Mouse (Mus musculus) liver, adult (tissue): Measurements from ENCODE around the gene Hist1h2an.
"Not testable (repeated sequence)": the region's sequence is repeated elsewhere in the genome, so short reads cannot be mapped to it uniquely, and the experiment has no call there.

ENCODE experiments used
- GATA4 ChIP-seq: IDR thresholded peaks from 2 replicates; pipeline ENCODE4 v1.6.1; 2014; ENCODE audit warnings: mild to moderate bottlenecking, low read length; ENCODE audit not compliant: insufficient replicate concordance

Gene Hist1h2an

DNA sequence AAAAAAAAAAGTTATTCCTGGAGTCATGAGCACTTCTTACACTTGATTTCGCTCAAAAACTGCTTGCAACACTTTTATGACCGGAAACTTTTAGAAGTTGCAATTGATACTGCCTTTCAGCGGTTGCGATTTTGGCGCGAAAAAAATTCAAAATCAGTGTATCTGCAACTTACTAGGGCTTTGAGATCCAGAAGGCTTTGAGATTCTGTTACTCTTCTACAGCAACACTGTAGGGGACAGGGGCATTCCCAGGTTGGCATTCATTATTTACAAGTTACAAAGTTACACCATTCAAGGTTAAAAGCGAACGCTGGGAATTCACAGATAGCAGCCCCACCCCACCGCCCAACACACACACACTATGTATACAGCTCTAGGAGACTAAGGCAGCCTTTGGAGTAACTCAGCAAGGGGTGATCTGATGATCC, 3.3 kb downstream of the Hist1h2an start:
- TF ChIP-seq GATA4 = no peak

DNA sequence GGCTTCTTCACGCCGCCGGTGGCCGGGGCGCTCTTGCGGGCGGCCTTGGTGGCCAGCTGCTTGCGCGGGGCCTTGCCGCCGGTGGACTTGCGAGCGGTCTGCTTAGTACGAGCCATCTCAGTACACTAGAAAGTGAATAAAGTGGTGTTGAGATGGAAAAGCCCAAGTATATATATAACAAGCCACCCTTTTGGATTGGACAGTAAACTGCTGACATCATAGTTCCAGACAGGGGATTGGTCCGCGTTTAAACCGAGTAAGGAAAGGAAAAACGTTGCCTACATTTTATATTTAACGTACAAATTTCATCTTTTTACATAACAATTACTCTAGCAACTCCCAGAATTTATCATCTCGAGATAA, 3.8 kb downstream of the Hist1h2an start, which contains the start of gene Hist1h3i:
Gene Hist1h3i, minus strand, starts transcription at position 116 of the 363 bp plus-strand sequence.
- no peak for TF ChIP-seq GATA4

DNA sequence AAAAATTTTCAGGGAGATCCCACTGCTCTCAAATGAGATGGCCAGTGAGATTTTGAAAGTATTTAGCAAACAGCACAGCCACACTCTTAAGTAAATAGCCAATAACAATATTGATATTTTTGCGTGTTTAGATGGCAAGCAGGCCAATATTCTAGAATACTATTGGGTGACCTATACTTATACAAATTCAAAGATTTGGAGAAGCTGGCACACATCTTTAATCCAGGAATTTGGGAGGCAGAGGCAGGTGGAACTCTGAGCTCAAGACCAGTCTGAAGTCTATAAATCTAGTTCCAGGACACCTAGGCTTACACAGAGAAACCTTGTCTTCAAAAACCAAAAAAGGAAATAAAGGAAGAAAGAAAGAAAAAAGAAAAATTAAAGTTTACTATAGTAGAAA, 5.4 kb downstream of the Hist1h2an start:
- no peak for TF ChIP-seq GATA4

DNA sequence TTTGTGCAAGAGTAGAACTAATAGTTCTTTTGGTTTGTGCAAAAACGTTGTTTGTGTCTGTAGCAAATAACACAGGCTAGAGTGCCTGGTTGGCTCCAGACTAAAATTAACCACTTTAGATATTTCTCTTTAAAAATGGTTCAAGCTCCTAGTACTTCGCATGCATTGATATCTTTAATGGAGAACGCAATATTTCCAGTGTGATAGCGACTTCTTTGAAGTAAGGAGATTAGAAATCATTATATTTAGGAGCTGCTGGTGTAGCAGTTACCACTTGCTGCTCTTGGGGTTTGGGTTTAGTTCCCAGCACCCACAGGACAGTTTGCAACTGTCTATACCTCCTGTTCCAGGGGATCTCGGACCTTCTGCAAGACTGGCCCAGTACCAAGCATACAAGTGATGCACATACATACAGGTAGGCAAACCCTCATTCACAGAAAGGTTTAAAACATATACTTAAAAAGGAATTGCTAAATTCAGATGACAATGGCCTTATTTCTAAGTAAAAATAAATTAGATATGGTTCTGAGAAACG, 5.9 kb downstream of the Hist1h2an start:
- TF ChIP-seq GATA4 = no peak

DNA sequence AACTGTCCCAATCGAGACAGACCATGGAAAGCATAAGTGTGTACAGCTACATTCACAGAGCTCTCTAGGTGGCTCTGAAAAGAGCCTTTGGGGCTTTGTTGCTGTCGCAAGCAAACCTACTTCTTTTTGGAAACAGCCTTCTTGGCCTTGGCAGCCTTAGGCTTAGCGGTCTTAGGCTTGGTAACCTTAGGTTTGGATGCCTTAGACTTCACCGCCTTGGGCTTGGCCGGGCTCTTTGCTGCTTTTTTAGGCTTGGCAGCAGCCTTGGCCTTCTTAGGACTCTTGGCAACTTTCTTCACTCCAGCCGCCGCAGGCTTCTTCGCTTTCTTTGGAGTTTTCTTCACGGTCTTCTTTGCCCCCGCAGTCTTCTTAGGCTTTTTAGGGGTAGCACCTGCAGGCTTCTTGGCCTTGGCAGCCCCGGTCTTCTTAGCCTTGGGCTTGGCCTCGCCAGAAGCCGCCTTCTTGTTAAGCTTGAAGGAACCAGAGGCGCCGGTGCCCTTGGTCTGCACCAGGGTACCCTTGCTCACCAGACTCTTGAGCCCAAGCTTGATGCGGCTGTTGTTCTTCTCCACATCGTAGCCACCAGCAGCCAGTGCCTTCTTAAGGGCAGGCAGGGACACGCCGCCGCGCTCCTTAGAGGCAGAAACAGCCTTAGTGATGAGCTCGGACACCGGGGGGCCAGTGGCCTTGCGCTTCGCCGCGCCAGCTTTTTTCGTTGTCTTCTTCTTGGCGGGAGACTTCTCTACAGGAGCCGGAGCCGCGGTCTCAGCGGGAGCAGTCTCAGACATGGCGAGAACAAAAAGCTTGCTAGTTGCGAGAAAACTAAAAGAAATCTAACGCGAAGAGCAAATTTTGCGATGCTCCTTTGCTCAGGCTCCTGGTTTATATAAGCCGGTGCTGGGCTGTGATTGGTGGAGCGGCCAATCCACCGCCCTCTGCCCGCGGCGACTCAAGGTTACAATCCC, 7.0 kb downstream of the Hist1h2an start, which contains the start of gene Hist1h1b:
Gene Hist1h1b, minus strand, starts transcription at position 859 of the 965 bp plus-strand sequence.
- no peak for TF ChIP-seq GATA4

DNA sequence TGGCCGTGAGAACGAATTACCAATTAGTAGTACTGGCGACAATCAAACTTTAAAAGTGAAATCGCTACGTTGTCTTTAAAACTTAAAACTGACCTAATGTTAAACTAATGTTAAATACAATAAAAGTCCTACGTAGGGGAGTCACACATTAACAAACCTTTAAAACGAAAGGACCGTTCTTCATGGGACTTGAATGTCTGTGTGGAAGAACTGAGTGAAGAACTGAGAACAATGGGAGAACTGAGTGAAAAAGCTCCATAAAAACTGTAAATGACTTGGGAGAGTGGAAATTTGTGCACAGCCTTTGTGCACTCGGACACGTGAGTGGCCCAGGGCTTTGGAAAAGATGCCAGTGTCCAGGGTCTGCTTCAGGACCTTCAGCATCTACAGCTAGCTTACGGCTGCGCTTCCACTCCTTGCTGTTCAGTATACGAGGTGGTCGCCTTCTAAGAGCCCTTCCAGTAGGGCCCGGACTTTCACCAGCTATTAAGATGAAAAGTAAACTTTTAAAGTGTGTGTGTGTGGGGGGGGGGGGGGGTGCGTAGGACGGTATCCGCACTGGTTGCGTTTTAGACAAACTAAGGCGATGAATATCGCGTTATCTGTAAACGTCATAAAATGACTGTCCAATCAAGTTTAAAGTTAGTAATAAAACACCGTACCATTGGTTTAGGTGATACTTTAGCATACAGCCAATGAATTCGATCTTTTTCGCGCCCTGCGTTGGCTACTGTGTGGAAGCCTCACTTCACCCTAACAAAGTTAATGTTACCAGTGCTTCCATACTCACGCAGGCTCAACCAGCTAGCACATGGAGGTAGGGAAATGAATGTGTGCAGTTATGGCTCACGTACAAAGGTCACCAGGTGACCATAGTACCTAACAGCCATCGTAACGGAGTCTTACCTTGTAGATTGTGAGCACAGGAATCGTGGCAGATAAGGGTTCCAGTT, 7.9 kb downstream of the Hist1h2an start:
- TF ChIP-seq GATA4 = no peak

DNA sequence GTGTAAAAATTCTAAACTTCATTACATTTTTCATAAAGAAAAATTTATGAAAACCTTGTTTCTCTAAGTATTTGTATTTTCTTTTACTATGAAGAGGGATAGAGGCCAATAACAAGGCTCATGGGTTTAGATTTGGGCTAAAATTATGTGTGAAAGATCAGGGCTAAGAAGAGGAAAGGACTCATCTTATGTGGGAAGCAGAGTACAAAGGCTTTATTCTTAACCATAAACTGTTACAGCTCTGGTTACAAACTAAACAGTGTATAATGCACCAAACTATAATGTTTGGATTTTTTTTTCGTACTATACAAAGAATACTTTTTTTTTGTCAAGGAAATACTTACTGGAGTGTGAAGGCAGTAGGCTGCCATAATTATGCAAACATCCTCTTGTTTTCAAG, 31.3 kb downstream of the Hist1h2an start:
- TF ChIP-seq GATA4 = no peak

DNA sequence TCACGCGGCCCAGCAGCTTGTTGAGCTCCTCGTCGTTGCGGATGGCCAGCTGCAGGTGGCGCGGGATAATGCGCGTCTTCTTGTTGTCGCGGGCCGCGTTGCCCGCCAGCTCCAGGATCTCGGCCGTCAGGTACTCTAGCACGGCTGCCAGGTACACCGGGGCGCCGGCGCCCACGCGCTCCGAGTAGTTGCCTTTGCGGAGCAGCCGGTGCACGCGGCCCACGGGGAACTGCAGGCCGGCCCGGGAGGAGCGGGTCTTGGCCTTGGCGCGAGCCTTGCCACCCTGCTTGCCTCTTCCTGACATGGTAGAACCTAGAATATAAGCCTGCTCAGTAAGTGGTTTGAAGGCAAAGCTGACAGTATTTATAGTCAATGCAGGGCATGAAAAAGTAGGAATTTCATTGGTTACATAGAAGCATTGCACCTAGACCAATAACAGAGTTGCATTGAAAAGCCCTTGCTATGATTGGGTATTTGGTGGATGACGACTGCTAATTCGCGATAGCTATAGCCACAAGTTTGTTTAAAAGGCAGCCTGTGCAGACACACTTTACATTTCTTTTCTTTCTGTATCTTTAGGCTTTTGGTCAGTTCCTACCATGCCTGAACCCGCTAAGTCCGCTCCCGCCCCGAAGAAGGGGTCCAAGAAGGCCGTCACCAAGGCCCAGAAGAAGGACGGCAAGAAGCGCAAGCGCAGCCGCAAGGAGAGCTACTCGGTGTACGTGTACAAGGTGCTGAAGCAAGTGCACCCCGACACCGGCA, 33.3 kb downstream of the Hist1h2an start, which contains the start of the genes Hist1h2ak and Hist1h2bn:
Gene Hist1h2ak, minus strand, starts transcription at position 304 of the 762 bp plus-strand sequence.
Gene Hist1h2bn, plus strand, starts transcription at position 600 of the 762 bp plus-strand sequence.
- not testable (repeated sequence) for TF ChIP-seq GATA4

DNA sequence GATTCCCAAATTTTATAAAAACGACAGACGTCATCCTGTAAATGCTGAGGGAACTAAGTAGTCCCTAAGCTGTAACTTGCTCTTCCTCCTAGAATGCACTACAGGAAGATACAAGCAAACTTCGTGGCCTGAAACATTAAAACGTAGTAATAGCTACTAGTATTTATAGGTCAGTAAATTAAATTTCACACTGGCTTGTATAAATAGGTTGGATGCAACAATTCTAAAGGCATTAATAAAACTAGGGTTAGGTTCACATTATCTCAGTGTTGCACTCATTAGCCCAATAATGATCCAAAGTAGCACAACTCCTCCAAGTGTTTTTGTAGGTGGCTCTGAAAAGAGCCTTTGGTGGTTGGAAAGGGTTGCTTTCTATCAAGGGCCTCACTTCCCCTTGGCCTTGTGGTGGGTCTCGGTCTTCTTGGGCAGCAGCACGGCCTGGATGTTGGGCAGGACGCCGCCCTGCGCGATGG, 33.9 kb downstream of the Hist1h2an start:
- no peak for TF ChIP-seq GATA4

DNA sequence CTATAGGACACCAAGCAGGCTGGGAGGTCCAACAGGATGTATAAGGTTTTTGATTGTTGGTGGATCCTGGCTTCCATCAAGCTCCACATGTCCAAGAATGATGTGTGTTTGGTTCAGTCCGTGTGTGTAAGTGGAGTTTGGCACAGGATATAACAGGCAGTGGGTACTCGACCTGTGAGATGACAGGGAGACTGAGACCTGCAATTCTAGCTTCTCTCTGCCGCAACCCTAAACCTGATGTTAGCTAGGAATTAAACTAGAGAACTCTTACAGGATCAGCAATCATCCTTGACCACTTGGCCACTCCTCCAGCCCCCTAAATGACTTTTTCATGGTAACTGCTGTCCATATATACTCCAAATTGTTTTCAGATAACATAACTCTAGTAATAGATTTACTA, 34.7 kb downstream of the Hist1h2an start:
- no peak for TF ChIP-seq GATA4

DNA sequence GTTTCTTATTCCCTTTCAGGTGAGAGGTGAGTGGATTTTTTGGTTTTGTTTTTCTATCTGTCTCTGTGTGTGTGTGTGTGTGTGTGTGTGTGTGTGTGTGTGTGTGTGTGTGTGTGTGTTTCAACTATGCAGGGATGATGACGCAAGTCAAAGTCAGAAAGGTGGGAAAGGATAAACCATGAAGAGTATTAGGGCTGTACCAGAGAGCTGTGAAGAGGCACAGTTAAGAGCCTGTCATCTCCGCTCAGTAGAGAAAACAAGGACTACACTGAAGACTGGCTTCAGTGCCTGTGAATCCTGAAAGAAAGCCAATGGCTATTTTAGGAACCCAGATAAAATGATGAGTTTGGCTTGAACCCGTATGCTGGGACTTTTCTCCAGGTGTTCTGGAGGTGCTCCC, 35.2 kb downstream of the Hist1h2an start:
- no peak for TF ChIP-seq GATA4

DNA sequence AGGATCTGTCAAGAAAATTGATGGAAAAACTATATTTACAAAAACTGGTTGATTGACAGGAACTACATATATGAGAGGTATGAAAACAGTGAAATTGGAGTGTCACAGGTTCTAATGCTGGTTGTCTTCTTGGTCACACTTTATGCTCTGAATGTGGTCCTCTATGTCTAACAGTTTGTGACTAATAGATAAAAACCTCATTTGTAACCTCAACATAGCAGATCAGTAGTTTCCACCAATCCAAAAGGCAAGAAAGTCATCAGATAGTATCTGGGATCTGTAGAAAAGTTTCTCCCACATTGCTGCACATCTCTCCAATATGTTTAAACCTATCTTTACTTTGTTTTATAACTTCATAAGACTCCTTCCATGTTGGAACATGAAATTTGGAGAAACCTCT, 35.6 kb downstream of the Hist1h2an start:
- TF ChIP-seq GATA4 = no peak

DNA sequence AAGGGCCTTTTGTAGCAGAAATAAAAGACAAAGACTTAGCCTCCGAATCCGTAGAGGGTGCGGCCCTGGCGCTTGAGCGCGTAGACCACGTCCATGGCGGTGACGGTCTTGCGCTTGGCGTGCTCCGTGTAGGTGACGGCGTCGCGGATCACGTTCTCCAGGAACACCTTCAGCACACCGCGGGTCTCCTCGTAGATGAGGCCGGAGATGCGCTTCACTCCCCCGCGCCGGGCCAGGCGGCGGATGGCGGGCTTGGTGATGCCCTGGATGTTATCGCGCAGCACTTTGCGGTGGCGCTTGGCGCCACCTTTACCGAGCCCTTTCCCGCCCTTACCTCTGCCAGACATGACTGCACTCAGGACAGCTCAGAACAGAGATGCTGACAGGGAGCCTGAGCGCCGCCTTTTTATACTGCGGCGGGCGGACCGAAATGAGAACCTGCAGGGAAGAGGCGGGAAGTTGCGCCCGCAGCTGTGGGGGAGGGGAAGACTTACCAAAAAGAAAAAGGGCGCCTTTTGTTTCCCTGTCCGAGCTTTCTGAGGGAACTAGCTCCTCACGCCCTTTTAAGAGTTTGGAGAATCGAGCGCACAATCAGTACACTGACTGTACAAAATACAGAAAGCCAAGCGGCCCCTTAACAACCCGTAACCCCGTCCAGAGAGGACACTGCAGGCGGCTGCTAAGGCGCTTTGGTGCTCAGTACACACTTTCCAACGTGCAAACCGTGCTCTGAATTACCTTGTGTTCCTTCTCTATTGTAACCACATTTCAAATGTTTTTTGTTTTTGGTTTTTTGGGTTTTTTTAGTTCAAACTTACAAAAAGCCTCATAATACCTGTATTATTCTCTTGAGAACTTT, 36.6 kb downstream of the Hist1h2an start, which contains the start of gene Hist1h4k:
Gene Hist1h4k, minus strand, starts transcription at position 347 of the 859 bp plus-strand sequence.
- TF ChIP-seq GATA4 = not testable (repeated sequence)
